Mouse (Mus musculus) kidney, adult 2 months (tissue): ENCODE measurements at regions not wholly inside any gene's neighbourhood (a gene's known extent, or its start where the extent isn't known, plus 50 kb on each side); places are given as distances from the start of the nearest gene placed in this dataset.

ENCODE experiments used
- CTCF ChIP-seq: fragments of 200-500 bp; conservative IDR thresholded peaks from 2 replicates; pipeline ENCODE4 v1.5.1; 2011; ENCODE audit warnings: low read depth, mild to moderate bottlenecking, control low read depth, low read length, moderate library complexity, mixed read lengths; ENCODE audit not compliant: insufficient read depth, insufficient read length
- POLR2A ChIP-seq: fragments of 200-500 bp; IDR thresholded peaks from one replicate; pipeline ENCODE4 v1.6.1; 2011; ENCODE audit warnings: low read depth, low read length, control low read depth

GRCm38 (mm10) chr12:54265852-54266251 lies 62.2 kb upstream of the Egln3 start:
- TF ChIP-seq POLR2A, result no peak
- no peak for TF ChIP-seq CTCF
